Mouse (Mus musculus) ES-E14 (cell line): ENCODE measurements around the gene Ms4a2.

ENCODE experiments used
- CHD2 ChIP-seq: IDR thresholded peaks from 2 replicates; pipeline ENCODE4 v1.6.1; 2014; ENCODE audit warnings: mild to moderate bottlenecking, low read depth, low read length, inconsistent platforms
- HCFC1 ChIP-seq: IDR thresholded peaks from 2 replicates; pipeline ENCODE4 v1.6.1; 2012; ENCODE audit warnings: low read length, inconsistent platforms, borderline replicate concordance; ENCODE audit not compliant: insufficient read depth
- MAFK ChIP-seq: IDR thresholded peaks from 2 replicates; pipeline ENCODE4 v1.6.1; 2014; ENCODE audit warnings: mild to moderate bottlenecking, low read depth, low read length, inconsistent platforms; ENCODE audit not compliant: insufficient read depth
- ZC3H11A ChIP-seq: IDR thresholded peaks from 2 replicates; pipeline ENCODE4 v1.6.1; 2012; ENCODE audit warnings: low read depth, mild to moderate bottlenecking, inconsistent platforms, low read length, borderline replicate concordance
- ZNF384 ChIP-seq: IDR thresholded peaks from 2 replicates; pipeline ENCODE4 v1.6.1; 2012; ENCODE audit warnings: low read depth, low read length, inconsistent platforms

GRCm38 (mm10) chr19:11613084-11613483 is 10.4 kb downstream of the Ms4a2 start:
- TF ChIP-seq MAFK (no peak), CHD2 (no peak), HCFC1 (no peak), ZC3H11A (no peak), ZNF384 (no peak)
